Mouse (Mus musculus) gastrocnemius, postnatal 36 days (tissue): ENCODE measurements around the gene Snx8. TPM values are rescaled to one million over a fixed set of nuclear protein-coding genes. Genes with fewer than 3 reads are reported as not detected.

ENCODE experiments used
- microRNA-seq, 2 experiments: library from miRNA; unstranded; fragments of <30 nt; microRNA quantifications; one replicate each; pipeline ENCODE4 v1.2.0; 2021
- total RNA-seq, 2 experiments: library from RNA; stranded (reverse); gene quantifications; 2 replicates each; pipeline ENCODE4 v1.2.3; 2021

The Snx8 gene
- total RNA-seq, 2 experiments from 2014 or later: 7.3 to 10.5 TPM

Small RNA genes within 50 kb of the gene (microRNA-seq; reads per million reads assigned to microRNA genes)
- gene Mir7038: 0 to 0.72 reads per million in 2 experiments

Other genes starting within 250 kb of the Snx8 start
- gene Mad1l1, start 67.7 kb downstream of the Snx8 start, total RNA-seq: 1 to 10 TPM; 6.5 to 7.1 TPM
- 1 to 10 TPM; 4.7 to 5.9 TPM for gene Nudt1, start 67.6 kb downstream of the Snx8 start, total RNA-seq
- gene Mrm2, start 57.4 kb downstream of the Snx8 start, total RNA-seq: 1 to 10 TPM; 5.7 to 6.1 TPM
- gene Eif3b, start 30.1 kb upstream of the Snx8 start, total RNA-seq: 10 to 100 TPM; 76.1 to 76.8 TPM
- gene Gm4869, start 56.4 kb upstream of the Snx8 start, total RNA-seq: not detected
- gene Chst12, start 116.3 kb upstream of the Snx8 start, total RNA-seq: 1 to 10 TPM; 4.1 to 5.6 TPM
- not detected for gene Grifin, start 175.8 kb upstream of the Snx8 start, total RNA-seq
- gene Lfng, start 218.1 kb upstream of the Snx8 start, total RNA-seq: 1 to 10 TPM; 3.5 to 3.8 TPM